Mouse (Mus musculus) midbrain, embryonic 16.5 days (tissue): ENCODE measurements around the gene Gstt1. TPM values are rescaled to one million over a fixed set of nuclear protein-coding genes. Genes with fewer than 3 reads are reported as not detected.

Experiments used
- ATAC-seq: fragments of 200-750 bp; cut with Nextera tagmentation; 2 replicates; pipeline ENCODE4 v1.8.0; 2017; ENCODE audit warnings: moderate TSS enrichment
- H3K27ac ChIP-seq: fragments of 300-500 bp; sonication (generic); 2 replicates; pipeline ENCODE4 v1.5.1; 2014; ENCODE audit warnings: mild to moderate bottlenecking, low read length, mixed read lengths
- H3K27me3 ChIP-seq: fragments of 300-500 bp; sonication (generic); 2 replicates; pipeline ENCODE4 v1.6.1; 2014; ENCODE audit warnings: low read depth, low read length, mixed read lengths; ENCODE audit not compliant: control insufficient read depth, insufficient read depth
- H3K36me3 ChIP-seq: fragments of 300-500 bp; sonication (generic); 2 replicates; pipeline ENCODE4 v1.6.1; 2014; ENCODE audit warnings: mild to moderate bottlenecking, low read length, moderate library complexity, mixed read lengths; ENCODE audit not compliant: control insufficient read depth, insufficient read depth
- H3K4me1 ChIP-seq: fragments of 300-500 bp; sonication (generic); 2 replicates; pipeline ENCODE4 v1.6.1; 2014; ENCODE audit warnings: mild to moderate bottlenecking, low read length, mixed read lengths; ENCODE audit not compliant: control insufficient read depth, insufficient read depth
- H3K4me2 ChIP-seq: fragments of 300-500 bp; sonication (generic); 2 replicates; pipeline ENCODE4 v1.6.1; 2014; ENCODE audit warnings: mild to moderate bottlenecking, low read length, mixed read lengths
- H3K4me3 ChIP-seq: fragments of 300-500 bp; sonication (generic); 2 replicates; pipeline ENCODE4 v1.5.1; 2014; ENCODE audit warnings: low read depth, mild to moderate bottlenecking, low read length, moderate library complexity, mixed read lengths
- H3K9ac ChIP-seq: fragments of 300-500 bp; sonication (generic); 2 replicates; pipeline ENCODE4 v1.6.1; 2014; ENCODE audit warnings: low read depth, low read length, mixed read lengths
- H3K9me3 ChIP-seq: fragments of 300-500 bp; sonication (generic); replicated peaks from 2 replicates; pipeline ENCODE4 v1.6.1; 2014; ENCODE audit warnings: mild to moderate bottlenecking, low read length, mixed read lengths; ENCODE audit not compliant: control insufficient read depth, poor library complexity, severe bottlenecking
- WGBS: fragments of 180-500 bp; shearing (Covaris S2); extraction: QIAGEN DNeasy Blood & Tissue Kit; methylation state at CpG from one replicate; pipeline ENCODE4 v1.1.7; 2014; 5-methylcytosine and 5-hydroxymethylcytosine counted together
- polyA plus RNA-seq: library from polyadenylated mRNA; unstranded; fragments of >200 nt; fragmentation: Nextera tagmentation; extraction: Ambion mirVana; gene quantifications from 2 replicates; pipeline ENCODE4 v1.2.1, GENCODE M21; 2015

The Gstt1 gene
- polyA plus RNA-seq, 1 experiment from 2014 or later = 20.3 TPM

DNA sequence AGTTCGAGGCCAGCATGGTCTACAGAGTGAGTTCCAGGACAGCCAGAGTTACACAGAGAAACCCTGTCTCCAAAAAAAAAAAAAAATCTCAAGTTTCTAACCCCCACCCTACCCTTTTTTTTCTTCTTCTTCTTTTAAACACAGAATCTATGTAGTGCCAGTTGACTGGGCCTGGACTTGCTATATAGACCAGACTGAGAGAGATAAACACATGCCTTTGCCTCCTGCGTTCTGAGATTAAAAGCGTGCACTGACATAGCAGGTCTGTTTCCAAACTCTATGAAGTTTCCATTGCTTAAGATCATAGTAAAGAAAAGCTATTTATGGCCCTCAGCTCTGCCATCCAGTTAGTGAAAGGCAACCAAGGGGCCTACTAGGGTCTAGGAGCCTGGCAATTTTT, 36.0 kb downstream of the Gstt1 start:
- no peak for ATAC-seq
- Histone ChIP-seq H3K9ac (0 out of 2 replicates have a peak overlapping the region, but pooled peaks have one; percentile 10), H3K27me3 (no peaks in the 10 kb centered on the region), H3K27ac (no peak overlapping the region), H3K4me1 (peaks cover 22% of the 10 kb centered on the region), H3K4me3 (no peak overlapping the region), H3K9me3 (no peaks in the 10 kb centered on the region), H3K36me3 (no peaks in the 10 kb centered on the region; the same call in 1 of the 2 replicates), H3K4me2 (peak overlapping the region; percentile 51; the same call in 1 of the 2 replicates)
- 95% methylated on average over 3 of the region's 3 CpGs for WGBS

DNA sequence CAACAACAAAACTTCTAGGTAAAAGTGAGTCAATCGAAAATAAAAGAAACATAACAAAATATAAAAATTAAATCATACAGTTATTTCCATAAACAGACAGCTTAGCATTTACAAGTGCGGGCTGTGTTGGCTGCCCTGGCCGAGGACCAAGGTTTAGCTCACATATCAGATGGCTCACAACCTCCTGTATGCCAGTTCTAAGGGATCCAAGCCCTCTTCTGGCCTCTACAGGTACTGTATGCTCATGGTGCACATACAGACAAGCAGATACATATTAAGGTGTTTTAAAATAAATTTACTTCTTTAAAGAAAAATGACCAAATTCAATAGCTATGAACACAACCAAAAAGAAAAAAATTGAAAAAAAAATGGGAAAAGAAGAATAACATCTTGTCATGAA, 38.1 kb downstream of the Gstt1 start:
- H3K4me2 ChIP-seq = no peak overlapping the region
- WGBS = 96% methylated on average over 3 of the region's 3 CpGs
- no peak overlapping the region for H3K9ac ChIP-seq
- no peak for ATAC-seq
- no peak overlapping the region for H3K27ac ChIP-seq
- no peaks in the 10 kb centered on the region; the same call in 1 of the 2 replicates for H3K36me3 ChIP-seq
- H3K9me3 ChIP-seq = no peaks in the 10 kb centered on the region
- H3K27me3 ChIP-seq = no peaks in the 10 kb centered on the region
- H3K4me3 ChIP-seq = no peak overlapping the region
- peaks cover 22% of the 10 kb centered on the region for H3K4me1 ChIP-seq

DNA sequence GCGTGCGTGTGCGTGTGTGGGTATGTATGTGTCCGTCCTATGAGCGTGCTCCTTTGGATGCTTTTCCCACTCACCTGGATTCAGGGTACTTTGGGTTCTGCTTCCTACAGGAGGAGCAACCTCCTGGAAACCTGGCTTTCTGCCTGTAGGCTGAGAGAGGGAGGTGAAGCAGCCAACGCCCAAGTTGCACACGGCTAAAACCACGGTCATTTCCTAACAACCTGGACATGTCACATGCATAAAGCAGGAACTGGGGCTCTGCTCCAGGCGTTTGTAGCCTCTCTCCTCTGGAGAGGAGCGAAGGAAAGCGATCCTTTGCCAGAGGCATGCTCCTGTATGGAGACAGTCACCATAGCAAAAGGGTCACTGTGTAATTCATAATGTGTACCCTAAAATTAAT, 41.7 kb downstream of the Gstt1 start:
- peaks cover 13% of the 10 kb centered on the region for H3K36me3 ChIP-seq
- no peak for ATAC-seq
- H3K27ac ChIP-seq = no peak overlapping the region
- H3K27me3 ChIP-seq = no peaks in the 10 kb centered on the region
- H3K4me2 ChIP-seq = no peak overlapping the region
- H3K4me1 ChIP-seq = peaks cover 5% of the 10 kb centered on the region
- no peak overlapping the region for H3K9ac ChIP-seq
- 96% methylated on average over 11 of the region's 11 CpGs for WGBS
- no peak overlapping the region for H3K4me3 ChIP-seq
- H3K9me3 ChIP-seq = no peaks in the 10 kb centered on the region

DNA sequence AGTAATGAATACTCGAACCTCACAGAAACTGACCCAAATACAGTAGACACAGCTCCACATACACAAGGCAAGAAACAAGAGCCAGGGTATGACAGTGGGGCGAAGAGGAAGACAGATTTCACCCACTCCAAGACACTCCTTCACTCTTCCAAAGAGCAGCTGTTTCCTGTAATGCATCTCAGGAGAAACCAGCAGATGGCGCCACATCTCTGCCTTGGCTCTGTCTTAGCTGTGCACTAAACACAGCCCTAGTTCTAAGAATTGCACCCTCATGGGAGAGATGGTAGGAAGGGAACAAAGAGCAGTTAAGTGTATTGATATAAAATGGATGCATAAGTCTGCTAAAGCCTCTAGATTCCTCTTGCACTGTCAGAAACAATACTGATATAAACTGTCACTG, 54.4 kb downstream of the Gstt1 start:
- H3K27me3 ChIP-seq = no peaks in the 10 kb centered on the region
- no peak overlapping the region for H3K27ac ChIP-seq
- no peak overlapping the region; the same call in 1 of the 2 replicates for H3K9ac ChIP-seq
- 44% methylated on average over 3 of the region's 3 CpGs for WGBS
- no peak overlapping the region for H3K4me2 ChIP-seq
- no peaks in the 10 kb centered on the region for H3K9me3 ChIP-seq
- no peaks in the 10 kb centered on the region for H3K4me1 ChIP-seq
- peaks cover 44% of the 10 kb centered on the region for H3K36me3 ChIP-seq
- peak; percentile 94 for ATAC-seq
- H3K4me3 ChIP-seq = no peak overlapping the region

DNA sequence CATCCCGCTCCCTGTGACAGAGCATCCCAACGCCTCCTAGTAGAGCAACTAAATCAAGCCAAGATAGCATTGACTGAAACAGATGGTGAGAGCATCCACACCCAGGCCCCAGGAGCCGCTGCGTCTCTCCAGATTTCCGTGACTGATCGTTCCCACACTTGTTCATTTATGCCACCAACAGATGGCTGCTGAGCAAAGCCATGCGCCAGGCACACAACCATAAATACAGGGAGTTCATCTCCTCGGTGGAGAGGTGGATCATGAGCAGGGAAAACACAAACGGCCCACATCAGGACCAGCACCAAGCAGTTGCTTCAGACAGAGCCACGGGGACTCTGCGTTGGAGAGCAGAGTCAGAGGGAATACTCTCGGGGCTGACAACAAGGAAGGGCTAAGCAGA, 55.0 kb downstream of the Gstt1 start:
- ATAC-seq = no peak
- H3K27ac ChIP-seq = no peak overlapping the region
- H3K9me3 ChIP-seq = no peaks in the 10 kb centered on the region
- peaks cover 49% of the 10 kb centered on the region for H3K36me3 ChIP-seq
- no peak overlapping the region for H3K4me3 ChIP-seq
- WGBS = 88% methylated on average over 12 of the region's 12 CpGs
- no peak overlapping the region for H3K4me2 ChIP-seq
- H3K4me1 ChIP-seq = no peaks in the 10 kb centered on the region
- H3K27me3 ChIP-seq = no peaks in the 10 kb centered on the region
- no peak overlapping the region for H3K9ac ChIP-seq

DNA sequence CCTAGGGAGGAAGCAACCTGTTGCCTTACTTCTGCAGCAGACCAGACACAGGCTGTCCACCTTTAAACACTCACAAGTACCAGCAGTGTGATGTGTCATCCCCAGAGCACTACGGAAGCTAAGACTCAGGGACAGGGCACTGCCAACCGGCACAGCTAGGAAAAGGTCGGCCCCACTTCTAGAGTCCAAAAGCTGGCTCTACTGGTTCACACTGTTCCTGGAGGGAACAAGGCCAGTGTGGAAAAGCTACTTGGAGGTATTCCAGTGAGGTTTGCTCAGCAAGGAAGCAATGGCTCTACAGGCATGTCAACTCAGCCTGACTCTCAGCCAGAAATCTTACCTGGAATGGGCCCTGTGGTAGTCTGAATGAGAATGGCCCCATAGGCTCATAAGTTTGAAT, 57.5 kb downstream of the Gstt1 start:
- H3K4me2 ChIP-seq = no peak overlapping the region
- no peaks in the 10 kb centered on the region for H3K9me3 ChIP-seq
- H3K4me3 ChIP-seq = no peak overlapping the region
- peaks cover 50% of the 10 kb centered on the region for H3K36me3 ChIP-seq
- ATAC-seq = no peak
- no peaks in the 10 kb centered on the region for H3K4me1 ChIP-seq
- H3K9ac ChIP-seq = no peak overlapping the region
- 91% methylated on average over 3 of the region's 3 CpGs for WGBS
- H3K27ac ChIP-seq = no peak overlapping the region
- no peaks in the 10 kb centered on the region for H3K27me3 ChIP-seq

Other genes with a start within 250 kb of the Gstt1 start
- gene Lrrc75b, start 238.3 kb downstream of the Gstt1 start, polyA plus RNA-seq = 42.4 and 44.7 TPM in 2 replicates
- gene Ggt1, start 237.0 kb downstream of the Gstt1 start, polyA plus RNA-seq = 1.3 TPM in 2 replicates
- gene Ggt5, start 209.2 kb downstream of the Gstt1 start, polyA plus RNA-seq = 2.1 and 2.5 TPM in 2 replicates
- gene Susd2, start 154.6 kb downstream of the Gstt1 start, polyA plus RNA-seq = 3.1 and 4.9 TPM in 2 replicates
- gene Cabin1, start 34.2 kb downstream of the Gstt1 start, polyA plus RNA-seq = 32.7 and 36.1 TPM in 2 replicates
- gene Ddt, start 25.2 kb downstream of the Gstt1 start, polyA plus RNA-seq = 70.1 and 77.0 TPM in 2 replicates
- not detected in 2 replicates for gene Gm20441, start 17.6 kb downstream of the Gstt1 start, polyA plus RNA-seq
- 0.53 and 1.4 TPM in 2 replicates for gene Gstt3, start 17.2 kb downstream of the Gstt1 start, polyA plus RNA-seq
- not detected in 2 replicates for gene Gstt4, start 24.0 kb upstream of the Gstt1 start, polyA plus RNA-seq
- 7.0 TPM in 2 replicates for gene Gstt2, start 38.8 kb upstream of the Gstt1 start, polyA plus RNA-seq
- gene Mif, start 61.7 kb upstream of the Gstt1 start, polyA plus RNA-seq = 1,399 and 1,460 TPM in 2 replicates
- gene Derl3, start 94.8 kb upstream of the Gstt1 start, polyA plus RNA-seq = 1.1 and 1.4 TPM in 2 replicates
- gene Smarcb1, start 123.0 kb upstream of the Gstt1 start, polyA plus RNA-seq = 262 and 281 TPM in 2 replicates
- 72.1 and 93.2 TPM in 2 replicates for gene Chchd10, start 134.5 kb upstream of the Gstt1 start, polyA plus RNA-seq
- 13.3 and 14.6 TPM in 2 replicates for gene Mmp11, start 137.9 kb upstream of the Gstt1 start, polyA plus RNA-seq
- gene Gm867, start 142.1 kb upstream of the Gstt1 start, polyA plus RNA-seq = 0.92 and 1.0 TPM in 2 replicates
- gene Vpreb3, start 144.5 kb upstream of the Gstt1 start, polyA plus RNA-seq = 0.84 and 1.5 TPM in 2 replicates
- not detected in 2 replicates for gene Gm5134, start 155.9 kb upstream of the Gstt1 start, polyA plus RNA-seq
- 11.9 and 14.2 TPM in 2 replicates for gene Zfp280b, start 234.1 kb upstream of the Gstt1 start, polyA plus RNA-seq